Mouse (Mus musculus) liver, embryonic 13.5 days (tissue): ENCODE results near the gene Tbx18. TPM values are rescaled to one million over a fixed set of nuclear protein-coding genes. Genes with fewer than 3 reads are reported as not detected.

Source experiments
- ATAC-seq: fragments of 200-750 bp; cut with Nextera tagmentation; 2 replicates; pipeline ENCODE4 v1.8.0; 2017; ENCODE audit warnings: low read depth, mild to moderate bottlenecking, moderate number of reproducible peaks, moderate library complexity
- DNase-seq: peaks from one replicate; pipeline ENCODE4 v3.0.0; 2022
- H3K27ac ChIP-seq: fragments of 300-500 bp; sonication (generic); 2 replicates; pipeline ENCODE4 v1.5.1; 2015; ENCODE audit warnings: moderate library complexity, mild to moderate bottlenecking, inconsistent platforms
- H3K27me3 ChIP-seq: fragments of 300-500 bp; sonication (generic); 2 replicates; pipeline ENCODE4 v1.6.1; 2015; ENCODE audit warnings: mild to moderate bottlenecking, inconsistent platforms
- H3K36me3 ChIP-seq: fragments of 300-500 bp; sonication (generic); 2 replicates; pipeline ENCODE4 v1.6.1; 2015; ENCODE audit warnings: mild to moderate bottlenecking, inconsistent platforms
- H3K4me1 ChIP-seq: fragments of 300-500 bp; sonication (generic); replicated peaks from 2 replicates; pipeline ENCODE4 v1.6.1; 2015; ENCODE audit warnings: inconsistent platforms
- H3K4me2 ChIP-seq: fragments of 300-500 bp; sonication (generic); 2 replicates; pipeline ENCODE4 v1.6.1; 2015; ENCODE audit warnings: inconsistent platforms, mild to moderate bottlenecking, moderate library complexity
- H3K4me3 ChIP-seq: fragments of 300-500 bp; sonication (generic); replicated peaks from 2 replicates; pipeline ENCODE4 v1.5.1; 2015; ENCODE audit warnings: mild to moderate bottlenecking, inconsistent platforms
- H3K9ac ChIP-seq: fragments of 300-500 bp; sonication (generic); 2 replicates; pipeline ENCODE4 v1.6.1; 2015; ENCODE audit warnings: mild to moderate bottlenecking, inconsistent platforms
- H3K9me3 ChIP-seq: fragments of 300-500 bp; sonication (generic); replicated peaks from 2 replicates; pipeline ENCODE4 v1.6.1; 2016; ENCODE audit warnings: inconsistent platforms
- WGBS: fragments of 180-500 bp; shearing (Covaris S2); methylation state at CpG from one replicate; pipeline ENCODE4 v1.1.7; 2015; ENCODE audit not compliant: insufficient replicate concordance; 5-methylcytosine and 5-hydroxymethylcytosine counted together
- polyA plus RNA-seq: library from polyadenylated mRNA; unstranded; fragments of >200 nt; fragmentation: Nextera tagmentation; extraction: Ambion mirVana; gene quantifications from 2 replicates; pipeline ENCODE4 v1.2.1, GENCODE M21; 2015

The Tbx18 gene
- 0.07 and 0.10 TPM in 2 replicates for polyA plus RNA-seq

DNA sequence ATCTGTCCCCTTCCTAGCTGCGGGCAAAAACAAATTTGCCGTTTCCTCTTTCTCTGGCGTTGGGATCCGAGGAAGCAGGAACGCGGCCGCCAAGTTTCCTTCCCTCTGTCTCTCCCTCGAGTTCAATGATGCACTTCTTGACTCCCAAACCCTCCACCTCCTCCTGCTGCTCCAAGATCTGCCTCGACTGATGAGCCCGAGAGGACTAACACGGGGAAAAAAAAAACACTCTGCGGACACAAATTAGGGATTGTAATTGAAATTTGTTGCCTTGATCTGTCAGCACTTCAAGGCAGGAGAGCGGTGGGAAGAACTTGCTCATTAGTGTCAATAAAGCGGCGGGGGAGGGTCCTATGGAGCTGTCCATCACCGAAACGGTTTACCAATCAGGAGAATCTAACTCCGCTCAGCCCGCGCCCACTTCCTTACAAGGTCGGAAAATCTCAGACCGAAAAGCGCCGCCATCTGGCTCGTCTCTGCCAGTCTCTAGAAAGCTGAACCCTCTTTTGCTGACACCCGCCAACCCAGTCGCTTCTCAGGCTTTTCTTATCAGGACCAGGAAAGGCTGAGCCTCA, at the start of gene Tbx18:
Gene Tbx18, minus strand, starts transcription at position 300 of the 575 bp plus-strand sequence.
- no peak for DNase-seq
- Histone ChIP-seq H3K9me3 (no peaks in the 10 kb centered on the region), H3K36me3 (no peaks in the 10 kb centered on the region), H3K27me3 (peaks cover 88% of the 10 kb centered on the region), H3K27ac (no peak within 1 kb of the TSS), H3K4me3 (peak within 1 kb of the TSS; percentile 38), H3K4me1 (peaks cover 7% of the 10 kb centered on the region), H3K9ac (no peak within 1 kb of the TSS), H3K4me2 (peak within 1 kb of the TSS; percentile 54)
- no peak for ATAC-seq
- WGBS, result under 1% methylated on average over 27 of the region's 27 CpGs

GRCm38 (mm10) chr9:87773951-87774350, 42.9 kb upstream of the Tbx18 start:
- DNase-seq (no peak), ATAC-seq (no peak)
- H3K4me2 ChIP-seq, result no peak overlapping the region
- no peak overlapping the region for H3K4me3 ChIP-seq
- no peak overlapping the region for H3K27ac ChIP-seq
- no peaks in the 10 kb centered on the region for H3K9me3 ChIP-seq
- no peaks in the 10 kb centered on the region for H3K4me1 ChIP-seq
- no peaks in the 10 kb centered on the region for H3K36me3 ChIP-seq
- H3K9ac ChIP-seq, result no peak overlapping the region
- WGBS, result 65% methylated on average over 2 of the region's 2 CpGs
- H3K27me3 ChIP-seq, result no peaks in the 10 kb centered on the region

DNA sequence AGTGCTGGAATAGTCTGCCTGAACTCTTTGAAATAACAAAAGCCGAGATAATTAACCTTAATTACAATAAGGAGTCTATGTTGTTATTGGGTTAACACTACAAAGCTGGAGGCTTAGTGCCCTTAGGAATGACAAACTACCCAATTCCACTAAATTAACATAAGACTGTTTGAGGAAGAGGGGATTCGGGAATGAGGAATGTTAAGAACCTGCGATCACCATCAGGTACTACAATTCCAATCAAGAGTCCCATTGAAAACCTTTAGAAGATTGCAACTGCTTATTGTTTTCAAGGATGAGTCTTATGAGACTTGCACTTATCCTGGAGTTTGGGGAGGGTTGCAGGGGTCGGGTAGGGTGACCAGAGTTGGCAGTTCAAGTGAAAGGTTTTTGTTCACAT, 24.6 kb upstream of the Tbx18 start:
- DNase-seq (no peak), ATAC-seq (no peak)
- no peak overlapping the region for H3K4me2 ChIP-seq
- no peaks in the 10 kb centered on the region for H3K4me1 ChIP-seq
- H3K9me3 ChIP-seq, result no peaks in the 10 kb centered on the region
- no peak overlapping the region for H3K4me3 ChIP-seq
- no peaks in the 10 kb centered on the region for H3K36me3 ChIP-seq
- H3K27me3 ChIP-seq, result no peaks in the 10 kb centered on the region
- WGBS, result 53% methylated on average over 4 of the region's 4 CpGs
- H3K9ac ChIP-seq, result no peak overlapping the region
- H3K27ac ChIP-seq, result no peak overlapping the region

GRCm38 (mm10) chr9:87741599-87741998, 10.5 kb upstream of the Tbx18 start:
- Histone ChIP-seq H3K4me1 (no peaks in the 10 kb centered on the region), H3K4me2 (no peak overlapping the region), H3K4me3 (no peak overlapping the region), H3K27me3 (peaks cover 62% of the 10 kb centered on the region), H3K27ac (no peak overlapping the region), H3K9me3 (no peaks in the 10 kb centered on the region), H3K36me3 (no peaks in the 10 kb centered on the region), H3K9ac (no peak overlapping the region)
- DNase-seq (no peak), ATAC-seq (no peak)
- WGBS, result 64% methylated on average over 8 of the region's 8 CpGs

DNA sequence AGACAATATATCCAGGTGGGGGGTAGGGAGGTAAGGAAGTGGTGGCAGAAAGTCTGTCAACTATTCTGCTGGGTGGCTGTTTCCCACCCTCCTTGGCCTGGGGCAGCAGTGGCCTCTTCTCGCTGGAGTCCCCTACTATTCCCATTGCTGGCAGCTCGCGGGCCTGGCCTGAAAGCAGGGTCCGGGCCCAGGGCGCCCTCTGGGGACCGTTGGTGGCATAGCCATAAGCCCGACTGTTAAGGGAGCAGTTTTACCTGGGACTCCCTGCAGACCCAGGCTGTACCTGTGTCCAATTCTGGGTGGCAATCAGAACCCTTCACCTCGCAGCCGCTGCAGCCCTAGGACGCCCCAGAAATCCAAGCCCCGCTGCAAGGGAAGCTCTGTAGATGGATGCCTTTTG, 9.6 kb upstream of the Tbx18 start:
- DNase-seq (no peak), ATAC-seq (0 out of 2 replicates have a peak, but pooled peaks have one; percentile 26)
- H3K4me3 ChIP-seq, result no peak overlapping the region
- H3K9ac ChIP-seq, result no peak overlapping the region
- 1% methylated on average over 11 of the region's 11 CpGs for WGBS
- peaks cover 70% of the 10 kb centered on the region for H3K27me3 ChIP-seq
- no peak overlapping the region for H3K27ac ChIP-seq
- H3K4me2 ChIP-seq, result no peak overlapping the region
- no peaks in the 10 kb centered on the region for H3K9me3 ChIP-seq
- H3K36me3 ChIP-seq, result no peaks in the 10 kb centered on the region
- H3K4me1 ChIP-seq, result no peaks in the 10 kb centered on the region

- Histone ChIP-seq H3K27ac (no peak overlapping the region), H3K27me3 (peaks cover 74% of the 10 kb centered on the region), H3K4me2 (no peak overlapping the region), H3K36me3 (no peaks in the 10 kb centered on the region), H3K4me1 (no peaks in the 10 kb centered on the region), H3K9me3 (no peaks in the 10 kb centered on the region), H3K4me3 (no peak overlapping the region), H3K9ac (no peak overlapping the region)
- WGBS, result 3% methylated on average over 20 of the region's 20 CpGs
- ATAC-seq, result no peak
- DNase-seq, result no peak
These were observed 9.2 kb upstream of the Tbx18 start for GRCm38 (mm10) chr9:87740241-87740645.

- H3K9ac ChIP-seq, result no peak overlapping the region
- DNase-seq (no peak), ATAC-seq (no peak)
- H3K4me3 ChIP-seq, result peak overlapping the region; percentile 10; the same call in 1 of the 2 replicates
- no peaks in the 10 kb centered on the region for H3K9me3 ChIP-seq
- no peaks in the 10 kb centered on the region for H3K36me3 ChIP-seq
- under 1% methylated on average over 41 of the region's 41 CpGs for WGBS
- H3K4me1 ChIP-seq, result no peaks in the 10 kb centered on the region
- no peak overlapping the region for H3K27ac ChIP-seq
- peak overlapping the region; percentile 19; the same call in 1 of the 2 replicates for H3K4me2 ChIP-seq
- peaks cover 80% of the 10 kb centered on the region for H3K27me3 ChIP-seq
These were observed 8.6 kb upstream of the Tbx18 start for GRCm38 (mm10) chr9:87739543-87740161.

GRCm38 (mm10) chr9:87738766-87739542, 7.9 kb upstream of the Tbx18 start:
- Histone ChIP-seq H3K9me3 (no peaks in the 10 kb centered on the region), H3K27me3 (peaks cover 87% of the 10 kb centered on the region), H3K9ac (no peak overlapping the region), H3K36me3 (no peaks in the 10 kb centered on the region), H3K4me3 (no peak overlapping the region), H3K27ac (no peak overlapping the region), H3K4me2 (no peak overlapping the region), H3K4me1 (no peaks in the 10 kb centered on the region)
- DNase-seq, result no peak
- WGBS, result 1% methylated on average over 39 of the region's 39 CpGs
- no peak for ATAC-seq

DNA sequence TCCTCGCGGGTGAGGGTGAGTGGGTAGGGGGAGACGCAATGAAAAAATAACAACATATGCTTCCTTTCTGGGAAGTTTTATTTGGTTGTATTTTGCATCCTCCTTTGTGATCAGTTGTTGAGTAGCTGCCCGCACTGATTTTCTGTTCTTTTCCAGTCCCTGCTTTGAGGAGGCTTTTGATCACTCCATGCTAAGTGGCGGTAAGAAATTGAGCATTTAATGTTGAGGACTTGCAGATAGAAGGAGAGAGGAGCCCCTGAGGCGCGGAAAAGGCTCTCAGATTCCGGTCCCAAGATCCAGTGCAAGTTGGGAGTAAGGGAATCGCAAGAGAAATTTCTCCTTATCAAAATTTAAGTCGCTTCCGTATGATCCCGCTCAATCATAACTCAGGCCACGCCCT, 7.1 kb upstream of the Tbx18 start:
- ATAC-seq (no peak), DNase-seq (no peak)
- H3K4me2 ChIP-seq, result no peak overlapping the region
- no peak overlapping the region for H3K27ac ChIP-seq
- peaks cover 95% of the 10 kb centered on the region for H3K27me3 ChIP-seq
- H3K9ac ChIP-seq, result no peak overlapping the region
- H3K4me1 ChIP-seq, result no peaks in the 10 kb centered on the region
- no peak overlapping the region for H3K4me3 ChIP-seq
- WGBS, result 2% methylated on average over 13 of the region's 13 CpGs
- no peaks in the 10 kb centered on the region for H3K36me3 ChIP-seq
- H3K9me3 ChIP-seq, result no peaks in the 10 kb centered on the region

DNA sequence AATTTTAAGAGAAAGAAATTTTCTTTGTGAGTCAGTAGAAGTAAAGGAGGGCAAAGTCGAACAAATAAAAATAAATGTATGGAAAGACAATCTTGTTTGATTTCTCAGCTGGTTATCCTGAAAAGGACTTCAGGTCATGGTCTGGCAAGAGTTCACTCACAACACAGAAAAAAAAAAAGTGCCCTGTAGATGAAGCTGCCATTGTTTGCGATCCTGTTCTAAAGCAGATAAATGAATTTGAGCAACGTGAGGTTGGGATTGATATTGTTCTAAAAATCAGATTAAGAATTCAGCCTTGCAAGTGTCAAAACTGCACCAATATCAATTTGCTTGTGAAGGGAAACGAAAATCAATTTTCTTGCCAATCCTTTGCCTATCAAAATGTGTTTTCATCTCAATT, 6.2 kb upstream of the Tbx18 start:
- H3K27ac ChIP-seq, result no peak overlapping the region
- no peak for DNase-seq

GRCm38 (mm10) chr9:87735046-87735445, 4.0 kb upstream of the Tbx18 start:
- no peaks in the 10 kb centered on the region for H3K9me3 ChIP-seq
- H3K36me3 ChIP-seq, result no peaks in the 10 kb centered on the region
- H3K4me2 ChIP-seq, result no peak overlapping the region
- H3K27me3 ChIP-seq, result peaks cover 94% of the 10 kb centered on the region
- no peaks in the 10 kb centered on the region for H3K4me1 ChIP-seq
- H3K27ac ChIP-seq, result no peak overlapping the region
- no peak overlapping the region for H3K4me3 ChIP-seq
- no peak for DNase-seq
- ATAC-seq, result no peak
- H3K9ac ChIP-seq, result no peak overlapping the region
- 4% methylated on average over 9 of the region's 9 CpGs for WGBS

More for the DNA sequence above, 6.2 kb upstream of the Tbx18 start:
- H3K27me3 ChIP-seq, result peaks cover 95% of the 10 kb centered on the region
- H3K4me2 ChIP-seq, result no peak overlapping the region
- 2% methylated on average over 4 of the region's 4 CpGs for WGBS
- no peak overlapping the region for H3K9ac ChIP-seq
- no peaks in the 10 kb centered on the region for H3K36me3 ChIP-seq
- H3K4me1 ChIP-seq, result no peaks in the 10 kb centered on the region
- H3K4me3 ChIP-seq, result no peak overlapping the region
- ATAC-seq, result no peak
- no peaks in the 10 kb centered on the region for H3K9me3 ChIP-seq
